Mouse (Mus musculus): ENCODE data around the gene Colgalt1. TPM values are rescaled to one million over a fixed set of nuclear protein-coding genes. Genes with fewer than 3 reads are reported as not detected.

The Colgalt1 gene
- polyA plus RNA-seq, 1 experiment from 2014 or later: 62.4 TPM

GRCm38 (mm10) chr8:71654600-71654999 is 43.8 kb downstream of the Colgalt1 start:
- 0 out of 2 replicates have a peak overlapping the region, but pooled peaks have one; percentile 4 for H3K4me2 ChIP-seq (replicated peaks)
- ATAC-seq (ENCODE audit: low FRiP score) (peak; percentile 26; the same call in 1 of the 2 replicates), DNase-seq (ENCODE audit: low spot score) (no peak)
- H3K27ac ChIP-seq: no peak overlapping the region
- H3K27me3 ChIP-seq (ENCODE audit: control insufficient read depth, insufficient read depth, low read length): peaks cover 42% of the 10 kb centered on the region
- peaks cover 78% of the 10 kb centered on the region for H3K36me3 ChIP-seq (replicated peaks; ENCODE audit: control insufficient read depth, insufficient read depth)
- no peaks in the 10 kb centered on the region for H3K4me1 ChIP-seq (replicated peaks; ENCODE audit: control insufficient read depth, insufficient read depth, low read length)
- peak overlapping the region; percentile 6; the same call in 1 of the 2 replicates for H3K4me3 ChIP-seq (replicated peaks; ENCODE audit: low read length)
- no peak overlapping the region for H3K9ac ChIP-seq
- WGBS: 2% methylated on average over 24 of the region's 24 CpGs
- H3K9me3 ChIP-seq (ENCODE audit: control insufficient read depth, low read length): no peaks in the 10 kb centered on the region

GRCm38 (mm10) chr8:71657816-71658215 is 47.0 kb downstream of the Colgalt1 start:
- no peak overlapping the region for H3K4me2 ChIP-seq (replicated peaks)
- H3K9me3 ChIP-seq (ENCODE audit: control insufficient read depth, low read length): no peaks in the 10 kb centered on the region
- ATAC-seq (ENCODE audit: low FRiP score) (no peak), DNase-seq (ENCODE audit: low spot score) (no peak)
- H3K27me3 ChIP-seq (ENCODE audit: control insufficient read depth, insufficient read depth, low read length): peaks cover 53% of the 10 kb centered on the region
- no peaks in the 10 kb centered on the region for H3K4me1 ChIP-seq (replicated peaks; ENCODE audit: control insufficient read depth, insufficient read depth, low read length)
- H3K4me3 ChIP-seq (replicated peaks; ENCODE audit: low read length): no peak overlapping the region
- peaks cover 67% of the 10 kb centered on the region for H3K36me3 ChIP-seq (replicated peaks; ENCODE audit: control insufficient read depth, insufficient read depth)
- no peak overlapping the region for H3K9ac ChIP-seq
- WGBS: 31% methylated on average over 9 of the region's 9 CpGs
- H3K27ac ChIP-seq: no peak overlapping the region

- DNase-seq (ENCODE audit: low spot score) (no peak), ATAC-seq (ENCODE audit: low FRiP score) (no peak)
- no peak overlapping the region for H3K9ac ChIP-seq
- peaks cover 53% of the 10 kb centered on the region for H3K27me3 ChIP-seq (ENCODE audit: control insufficient read depth, insufficient read depth, low read length)
- no peak overlapping the region for H3K4me2 ChIP-seq (replicated peaks)
- H3K4me1 ChIP-seq (replicated peaks; ENCODE audit: control insufficient read depth, insufficient read depth, low read length): no peaks in the 10 kb centered on the region
- peaks cover 69% of the 10 kb centered on the region for H3K36me3 ChIP-seq (replicated peaks; ENCODE audit: control insufficient read depth, insufficient read depth)
- no peak overlapping the region for H3K27ac ChIP-seq
- H3K4me3 ChIP-seq (replicated peaks; ENCODE audit: low read length): no peak overlapping the region
- no peaks in the 10 kb centered on the region for H3K9me3 ChIP-seq (ENCODE audit: control insufficient read depth, low read length)
- WGBS: 39% methylated on average over 17 of the region's 17 CpGs
Measured at GRCm38 (mm10) chr8:71658515-71659049, 47.8 kb downstream of the Colgalt1 start.

- DNase-seq (ENCODE audit: low spot score) (no peak), ATAC-seq (ENCODE audit: low FRiP score) (no peak)
- H3K36me3 ChIP-seq (replicated peaks; ENCODE audit: control insufficient read depth, insufficient read depth): peaks cover 66% of the 10 kb centered on the region
- no peak overlapping the region for H3K9ac ChIP-seq
- H3K4me1 ChIP-seq (replicated peaks; ENCODE audit: control insufficient read depth, insufficient read depth, low read length): no peaks in the 10 kb centered on the region
- H3K27me3 ChIP-seq (ENCODE audit: control insufficient read depth, insufficient read depth, low read length): peaks cover 46% of the 10 kb centered on the region
- 75% methylated on average over 1 of the region's 1 CpGs for WGBS
- no peaks in the 10 kb centered on the region for H3K9me3 ChIP-seq (ENCODE audit: control insufficient read depth, low read length)
- no peak overlapping the region for H3K27ac ChIP-seq
- no peak overlapping the region for H3K4me3 ChIP-seq (replicated peaks; ENCODE audit: low read length)
- H3K4me2 ChIP-seq (replicated peaks): no peak overlapping the region
Measured at GRCm38 (mm10) chr8:71659751-71660150, 49.0 kb downstream of the Colgalt1 start.

GRCm38 (mm10) chr8:71660325-71661120 is 49.7 kb downstream of the Colgalt1 start:
- 9% methylated on average over 36 of the region's 36 CpGs for WGBS
- Histone ChIP-seq H3K9me3 (ENCODE audit: control insufficient read depth, low read length) (no peaks in the 10 kb centered on the region), H3K4me3 (replicated peaks; ENCODE audit: low read length) (no peak overlapping the region), H3K27ac (no peak overlapping the region), H3K4me2 (replicated peaks) (no peak overlapping the region), H3K9ac (no peak overlapping the region), H3K4me1 (replicated peaks; ENCODE audit: control insufficient read depth, insufficient read depth, low read length) (no peaks in the 10 kb centered on the region), H3K27me3 (ENCODE audit: control insufficient read depth, insufficient read depth, low read length) (peaks cover 38% of the 10 kb centered on the region), H3K36me3 (replicated peaks; ENCODE audit: control insufficient read depth, insufficient read depth) (peaks cover 58% of the 10 kb centered on the region)
- DNase-seq (ENCODE audit: low spot score) (peak; percentile 97), ATAC-seq (ENCODE audit: low FRiP score) (peak; percentile 54; the same call in 1 of the 2 replicates)

GRCm38 (mm10) chr8:71665331-71666130 is 54.7 kb downstream of the Colgalt1 start:
- Histone ChIP-seq H3K4me1 (replicated peaks; ENCODE audit: control insufficient read depth, insufficient read depth, low read length) (peaks cover 36% of the 10 kb centered on the region), H3K27ac (no peak overlapping the region), H3K9me3 (ENCODE audit: control insufficient read depth, low read length) (no peaks in the 10 kb centered on the region), H3K4me2 (replicated peaks) (peak overlapping the region; percentile 16; the same call in 1 of the 2 replicates), H3K9ac (no peak overlapping the region), H3K4me3 (replicated peaks; ENCODE audit: low read length) (no peak overlapping the region), H3K36me3 (replicated peaks; ENCODE audit: control insufficient read depth, insufficient read depth) (peaks cover 25% of the 10 kb centered on the region), H3K27me3 (ENCODE audit: control insufficient read depth, insufficient read depth, low read length) (peaks cover 1% of the 10 kb centered on the region)
- DNase-seq (ENCODE audit: low spot score) (no peak), ATAC-seq (ENCODE audit: low FRiP score) (peak; percentile 29; the same call in 1 of the 2 replicates)
- 5% methylated on average over 22 of the region's 22 CpGs for WGBS

- H3K36me3 ChIP-seq (replicated peaks; ENCODE audit: control insufficient read depth, insufficient read depth): peaks cover 23% of the 10 kb centered on the region
- H3K4me2 ChIP-seq (replicated peaks): peak overlapping the region; percentile 33
- DNase-seq (ENCODE audit: low spot score) (no peak), ATAC-seq (ENCODE audit: low FRiP score) (no peak)
- H3K9ac ChIP-seq: peak overlapping the region; percentile 53
- H3K4me3 ChIP-seq (replicated peaks; ENCODE audit: low read length): no peak overlapping the region
- peak overlapping the region; percentile 81 for H3K27ac ChIP-seq
- H3K4me1 ChIP-seq (replicated peaks; ENCODE audit: control insufficient read depth, insufficient read depth, low read length): peaks cover 38% of the 10 kb centered on the region
- H3K9me3 ChIP-seq (ENCODE audit: control insufficient read depth, low read length): no peaks in the 10 kb centered on the region
- WGBS: 13% methylated on average over 1 of the region's 1 CpGs
- H3K27me3 ChIP-seq (ENCODE audit: control insufficient read depth, insufficient read depth, low read length): no peaks in the 10 kb centered on the region
Measured at GRCm38 (mm10) chr8:71666855-71667254, 56.1 kb downstream of the Colgalt1 start.

GRCm38 (mm10) chr8:71667256-71667655 is 56.5 kb downstream of the Colgalt1 start:
- Histone ChIP-seq H3K9me3 (ENCODE audit: control insufficient read depth, low read length) (no peaks in the 10 kb centered on the region), H3K27ac (peak overlapping the region; percentile 81), H3K36me3 (replicated peaks; ENCODE audit: control insufficient read depth, insufficient read depth) (peaks cover 19% of the 10 kb centered on the region), H3K4me3 (replicated peaks; ENCODE audit: low read length) (no peak overlapping the region), H3K27me3 (ENCODE audit: control insufficient read depth, insufficient read depth, low read length) (no peaks in the 10 kb centered on the region), H3K4me2 (replicated peaks) (peak overlapping the region; percentile 33), H3K9ac (peak overlapping the region; percentile 53), H3K4me1 (replicated peaks; ENCODE audit: control insufficient read depth, insufficient read depth, low read length) (peaks cover 42% of the 10 kb centered on the region)
- ATAC-seq (ENCODE audit: low FRiP score) (no peak), DNase-seq (ENCODE audit: low spot score) (peak; percentile 64)
- 32% methylated on average over 5 of the region's 5 CpGs for WGBS

Measured in hindbrain, embryonic 14.5 days (tissue).